Mouse (Mus musculus) megakaryocyte-erythroid progenitor cell, adult 5-6 weeks (primary cell): Measurements from ENCODE around the gene Nrxn1. TPM values are rescaled to one million over a fixed set of nuclear protein-coding genes. Genes with fewer than 3 reads are reported as not detected.

Source experiments
- ATAC-seq: replicated peaks from 2 replicates; pipeline ENCODE4 v1.8.0; 2016; ENCODE audit warnings: mild to moderate bottlenecking, inconsistent platforms; ENCODE audit not compliant: severe bottlenecking, poor library complexity, low FRiP score, low TSS enrichment
- total RNA-seq, 2 experiments: library from RNA; stranded (forward) in 1 of 2; stranded (reverse) in 1 of 2; fragments of 200-1000, 215-1000 nt in 1 of 2; fragments of >200 nt in 1 of 2; fragmentation: Nextera tagmentation in 1 of 2; gene quantifications; 2 replicates each; pipeline ENCODE4 v1.2.3; 2014 to 2017

Gene Nrxn1
- total RNA-seq, 2 experiments from 2014 or later, result 5.9 to 14.5 TPM

DNA sequence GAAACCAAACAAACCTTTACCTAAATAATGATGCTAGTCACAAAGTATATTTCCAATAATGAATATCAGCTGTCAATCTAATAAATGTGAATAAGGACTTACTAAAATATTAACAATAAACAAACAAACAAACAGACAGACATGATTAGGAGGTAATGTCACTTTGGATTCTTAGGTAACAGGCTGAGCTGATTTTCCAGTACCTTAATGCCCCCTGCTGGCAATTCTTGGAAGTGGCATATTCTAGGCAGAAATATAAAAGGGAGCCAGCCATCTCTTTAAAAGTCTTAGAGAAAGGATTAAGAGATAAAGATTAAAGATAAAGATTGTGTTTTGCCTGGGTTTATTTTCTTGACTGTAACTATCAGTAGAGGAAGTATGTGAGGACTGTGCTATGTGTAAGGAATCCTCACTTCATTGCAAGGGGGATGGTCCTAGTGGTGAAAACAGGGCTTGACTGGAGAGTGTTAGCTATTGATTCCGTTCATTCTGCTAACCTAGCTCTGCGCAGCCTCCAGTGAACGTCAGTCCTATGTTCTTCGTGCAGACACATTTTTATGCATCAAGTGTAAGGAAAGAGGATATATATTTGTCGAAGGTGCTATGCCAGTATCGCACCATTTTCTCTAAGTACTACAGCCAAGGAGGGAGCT lies 591.7 kb downstream of the Nrxn1 start:
- ATAC-seq, result peak; percentile 84

DNA sequence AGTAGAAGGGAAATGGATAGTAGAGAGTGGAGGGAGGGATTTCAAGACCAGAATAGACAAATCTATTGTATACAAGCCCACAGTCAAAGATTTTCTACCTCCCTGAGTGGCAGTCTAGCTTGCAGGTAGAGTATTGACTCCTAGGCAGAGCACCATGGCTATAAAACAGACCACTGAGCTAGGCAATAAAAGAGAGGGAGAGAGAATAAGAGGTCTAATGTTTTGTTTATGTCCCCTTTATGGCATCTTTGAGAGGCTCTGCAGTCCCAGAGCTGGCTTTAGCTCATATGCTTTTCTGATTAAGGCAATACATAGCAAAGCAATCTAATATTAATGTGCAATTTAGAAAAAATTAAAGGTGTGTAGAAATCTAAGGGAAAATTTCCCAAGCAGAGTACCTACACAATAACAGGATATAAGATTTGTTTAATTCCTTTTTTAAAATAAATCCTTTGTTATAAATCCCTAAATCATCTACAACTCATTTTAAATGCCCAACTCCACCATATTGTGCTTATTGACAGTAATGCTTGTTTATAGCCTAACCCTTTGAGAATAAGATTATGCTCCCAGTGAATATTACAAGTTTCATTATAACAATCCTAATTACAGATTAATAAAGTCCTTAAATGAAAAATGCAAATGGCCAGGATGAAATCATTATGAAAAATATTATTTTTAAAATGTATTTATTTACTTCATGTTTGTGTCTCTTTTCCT lies 613.2 kb downstream of the Nrxn1 start:
- ATAC-seq, result no peak

DNA sequence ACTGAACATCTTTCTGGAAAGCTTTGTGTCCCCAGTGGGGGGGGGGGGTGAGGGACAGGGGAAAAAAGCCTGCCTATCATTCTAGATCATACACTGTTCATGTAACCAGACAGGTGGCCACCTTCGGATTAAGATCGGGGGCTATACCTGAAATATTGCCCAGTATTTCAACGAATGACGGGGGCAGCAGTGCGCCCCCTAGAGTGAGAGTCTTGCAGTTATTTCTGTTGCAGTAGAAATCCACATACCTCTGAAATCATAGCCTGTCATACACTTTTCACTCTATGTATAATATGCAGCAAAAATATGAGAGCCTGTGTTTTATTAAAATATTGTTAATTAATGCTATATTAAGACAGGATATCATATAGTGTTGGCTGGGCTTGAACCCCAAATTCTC lies 636.1 kb downstream of the Nrxn1 start:
- no peak for ATAC-seq

DNA sequence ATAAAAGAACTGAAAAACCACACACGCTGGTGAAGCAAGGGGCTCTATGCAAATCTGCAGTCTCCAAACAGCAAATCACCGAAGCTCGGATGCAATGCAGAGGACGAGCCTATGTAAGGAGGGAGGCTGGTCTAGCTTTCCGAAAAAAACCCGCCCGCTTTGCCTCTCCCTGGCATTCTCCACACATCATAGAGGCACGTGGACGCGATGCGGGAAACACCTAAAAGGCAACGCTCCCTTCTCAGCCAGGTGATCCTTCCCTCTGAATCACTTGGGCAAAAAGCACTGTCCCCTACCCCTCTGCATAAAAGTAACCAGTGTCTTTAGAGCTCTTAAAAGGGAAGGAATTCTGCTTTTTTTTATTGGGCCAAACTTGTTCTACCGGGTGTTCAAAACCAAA lies 637.0 kb downstream of the Nrxn1 start:
- peak; percentile 48 for ATAC-seq

DNA sequence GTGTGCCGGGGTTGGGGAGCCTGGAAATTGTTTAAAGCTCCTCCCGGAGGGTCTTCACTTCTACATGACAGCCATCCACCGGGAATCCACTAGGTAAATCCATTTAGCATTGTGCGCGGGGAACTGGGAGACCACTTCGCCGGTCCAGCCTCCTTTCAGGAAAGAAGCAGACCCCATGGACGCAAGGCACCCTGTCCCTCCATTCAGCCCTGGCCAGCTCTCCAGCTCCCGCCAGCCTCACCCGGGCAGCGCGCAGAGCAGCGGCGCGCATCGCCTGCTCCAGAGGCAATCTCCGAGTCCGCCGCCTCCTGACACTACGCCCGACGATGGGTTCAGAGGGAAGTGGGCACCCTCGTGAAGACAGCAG lies 637.5 kb downstream of the Nrxn1 start:
- peak; percentile 39 for ATAC-seq

DNA sequence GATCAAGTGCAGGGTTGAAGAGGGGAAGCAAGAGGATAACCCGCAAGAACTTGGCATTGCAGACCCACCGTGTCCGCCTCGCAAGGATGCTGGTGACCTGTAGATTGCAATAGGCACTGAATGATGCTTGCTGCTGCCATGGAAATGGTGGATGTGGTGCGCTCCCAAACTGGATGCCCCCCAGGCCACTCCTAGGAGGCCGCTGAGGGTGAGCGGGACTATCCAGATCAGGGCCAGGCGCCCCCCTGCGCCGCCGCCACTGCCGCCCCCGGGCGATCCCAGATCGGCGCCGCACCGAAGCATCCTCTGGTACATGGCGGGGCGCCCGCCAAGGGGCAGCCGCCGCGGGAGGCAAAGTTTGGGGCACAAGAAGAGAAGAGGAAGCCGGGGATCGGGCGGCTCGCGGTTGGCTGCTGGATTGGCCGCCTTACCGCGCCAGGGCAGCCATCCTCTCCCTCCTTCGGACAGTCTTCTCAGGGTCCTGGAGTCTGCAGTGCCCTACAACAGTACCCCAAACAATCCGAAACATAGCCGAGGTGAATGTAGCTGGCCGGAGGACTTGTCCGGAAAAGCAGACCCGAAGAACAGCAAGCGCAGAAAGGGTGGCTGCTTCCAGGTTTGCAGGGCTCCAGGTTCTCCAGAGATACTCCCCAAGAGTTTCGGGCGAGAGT lies 638.0 kb downstream of the Nrxn1 start:
- no peak; the same call in 1 of the 2 replicates for ATAC-seq

DNA sequence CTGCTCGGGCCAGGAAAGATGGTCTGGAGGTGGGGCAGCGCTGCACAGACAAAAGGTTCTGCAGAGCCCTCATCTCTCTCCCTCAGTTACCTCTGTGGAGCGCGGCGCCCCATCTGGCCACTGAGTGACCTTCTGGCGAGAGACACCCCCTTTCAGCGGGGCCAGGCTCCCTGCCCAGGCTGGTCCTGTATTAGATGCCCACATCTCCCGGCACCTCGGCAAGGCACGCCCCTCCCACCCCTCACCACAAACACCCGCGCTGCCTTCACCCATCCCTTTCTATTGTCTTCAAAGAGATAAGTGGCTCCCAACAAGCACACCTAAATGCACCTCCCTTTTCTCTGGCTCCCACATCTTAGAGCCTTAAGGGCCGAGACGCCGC lies 638.5 kb downstream of the Nrxn1 start:
- no peak for ATAC-seq

DNA sequence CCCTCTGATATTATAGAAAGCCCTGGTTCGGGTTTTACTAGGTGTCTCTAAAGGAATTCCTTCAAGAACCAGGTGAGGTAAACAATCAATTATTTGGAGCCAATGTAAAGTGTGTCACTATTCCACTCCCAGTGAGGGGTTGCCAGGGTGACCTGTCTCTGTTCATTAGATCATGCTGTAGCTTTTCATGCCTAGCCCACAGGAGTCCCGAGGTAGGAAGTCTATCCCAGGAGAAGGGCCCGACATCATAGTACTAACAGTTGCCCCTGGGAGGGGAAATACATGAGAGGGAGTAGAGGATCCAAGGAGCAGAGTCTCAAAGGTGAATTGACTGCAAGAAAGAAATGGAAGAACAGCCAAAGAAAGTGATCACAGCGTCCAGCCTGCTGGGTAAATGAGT lies 639.6 kb downstream of the Nrxn1 start:
- no peak for ATAC-seq

DNA sequence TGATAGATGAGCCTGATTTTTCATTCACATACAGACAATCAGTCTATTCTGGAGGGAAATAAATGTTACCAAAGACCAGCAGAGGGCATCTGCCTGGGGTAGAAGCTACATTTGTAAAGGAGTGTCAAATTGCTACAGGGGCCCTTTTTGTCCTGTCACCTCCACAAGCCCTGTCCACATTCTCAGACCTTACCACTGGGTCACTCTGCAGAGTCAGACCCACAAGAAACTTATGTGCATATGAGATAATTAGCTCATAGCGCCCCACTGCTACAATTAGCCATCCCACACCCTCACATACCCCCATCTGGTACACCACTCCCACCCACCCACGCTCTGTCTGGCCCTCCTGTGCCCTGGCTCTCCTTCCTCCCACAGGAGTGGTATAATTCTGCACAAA lies 640.1 kb downstream of the Nrxn1 start:
- ATAC-seq, result no peak

DNA sequence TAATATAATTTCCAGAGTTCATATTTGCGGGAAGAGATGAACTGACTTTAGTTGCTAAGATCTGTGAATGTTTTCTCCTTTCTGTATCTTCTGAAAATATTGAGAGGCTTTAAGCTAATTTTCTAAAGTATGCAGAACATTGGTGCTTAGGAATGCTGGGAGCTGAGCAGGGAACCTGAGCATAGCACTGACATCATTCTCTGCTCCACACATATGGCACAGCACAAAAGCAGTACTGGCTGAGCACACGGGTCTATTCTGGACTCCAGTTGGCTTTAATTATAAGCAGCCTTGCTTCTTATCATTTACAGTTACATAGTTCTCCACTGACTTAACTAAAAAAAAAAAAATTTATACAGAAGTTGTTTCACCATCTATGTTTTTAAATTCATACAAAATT lies 641.5 kb downstream of the Nrxn1 start:
- ATAC-seq, result no peak

DNA sequence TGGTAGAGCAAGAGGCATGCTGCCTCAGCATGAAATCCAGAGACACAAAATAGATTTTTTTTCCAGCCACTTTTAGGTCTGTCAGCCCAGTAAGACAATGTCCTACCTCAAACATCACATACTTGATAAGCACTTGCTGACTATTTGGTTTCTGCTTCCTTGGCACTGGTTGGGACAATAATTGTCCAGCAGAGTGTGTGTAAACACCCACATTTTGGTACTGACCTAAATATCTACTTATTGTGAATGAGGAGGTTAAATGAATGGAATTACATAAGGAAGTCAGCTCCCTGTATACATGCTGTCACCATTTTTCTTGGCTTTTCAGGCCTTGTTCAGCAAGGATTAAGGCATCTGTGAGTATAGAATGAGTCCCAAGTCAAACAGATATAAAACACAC lies 649.8 kb downstream of the Nrxn1 start:
- no peak for ATAC-seq

DNA sequence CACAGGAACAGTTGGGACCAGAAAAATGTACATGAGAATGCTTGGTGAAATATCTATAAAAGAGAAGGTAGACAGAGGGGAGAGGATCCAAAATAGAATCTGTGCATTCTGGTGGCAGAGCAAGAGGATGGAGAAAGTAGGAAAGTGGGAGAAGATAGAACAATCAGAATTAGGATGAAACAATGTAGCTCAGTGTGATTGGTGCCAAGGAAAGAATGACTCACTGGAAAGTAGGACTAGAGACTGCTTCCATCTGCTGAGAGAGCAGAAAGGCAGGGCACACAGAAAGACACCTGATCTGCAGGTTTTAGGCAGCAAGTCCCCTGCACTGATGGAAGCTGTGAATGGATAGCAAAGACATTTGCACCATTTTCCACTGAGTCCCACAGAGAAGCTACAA lies 657.0 kb downstream of the Nrxn1 start:
- ATAC-seq, result no peak

DNA sequence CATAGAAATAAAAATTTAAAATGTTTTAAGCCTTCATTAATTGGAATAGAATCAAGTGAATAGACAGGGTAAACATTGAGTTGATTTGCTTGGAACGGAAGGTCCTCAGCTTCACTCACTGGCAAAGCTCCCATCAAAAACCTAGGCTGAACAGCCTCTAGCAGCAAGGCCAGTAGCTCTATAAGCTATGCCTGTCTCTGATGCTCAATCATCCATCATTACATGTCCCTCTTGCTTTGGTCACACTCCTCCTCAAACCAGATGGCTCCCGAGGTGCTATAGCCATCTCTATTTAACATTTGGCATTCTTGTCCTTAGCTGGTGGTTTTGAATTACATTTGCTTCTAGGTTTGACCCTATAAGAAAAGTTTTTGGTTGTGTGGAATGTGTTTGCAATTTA lies 657.5 kb downstream of the Nrxn1 start:
- no peak for ATAC-seq

DNA sequence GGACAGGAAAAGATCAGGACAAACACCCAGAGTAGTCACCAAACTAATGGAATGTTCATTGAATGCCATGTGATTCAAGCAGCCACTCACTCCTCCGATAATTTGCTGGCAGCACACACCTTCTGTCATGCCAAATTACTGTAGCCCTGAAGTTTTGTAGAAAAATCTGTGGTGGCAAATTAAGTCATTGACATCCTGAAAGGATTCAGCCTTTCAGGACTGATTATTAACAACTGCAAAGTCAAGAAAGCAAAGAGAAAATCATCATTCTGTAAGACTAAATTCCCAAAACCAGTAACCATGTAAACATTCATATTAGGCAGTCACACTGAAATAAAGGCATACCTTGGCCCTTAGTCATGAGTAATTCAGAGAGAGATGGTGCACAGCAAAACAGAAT lies 662.7 kb downstream of the Nrxn1 start:
- ATAC-seq, result no peak

DNA sequence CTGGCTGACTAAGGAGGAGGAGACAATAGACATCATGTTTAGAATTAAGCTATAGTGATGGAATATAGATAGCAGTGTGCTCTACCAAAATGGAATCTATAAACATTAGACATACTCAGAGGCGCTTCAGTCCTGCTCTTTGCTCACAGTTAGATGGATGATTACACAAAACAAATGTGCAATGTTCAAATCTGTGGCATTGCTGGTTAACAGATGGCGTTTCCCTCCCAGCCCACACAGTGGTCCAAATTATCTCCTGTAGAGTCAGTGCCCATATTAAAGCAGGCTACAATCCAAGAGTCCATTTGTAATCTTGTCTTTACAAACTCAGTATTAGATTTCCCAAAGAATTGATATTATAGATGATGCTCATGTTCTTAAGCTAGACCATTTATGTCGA lies 666.9 kb downstream of the Nrxn1 start:
- no peak for ATAC-seq

DNA sequence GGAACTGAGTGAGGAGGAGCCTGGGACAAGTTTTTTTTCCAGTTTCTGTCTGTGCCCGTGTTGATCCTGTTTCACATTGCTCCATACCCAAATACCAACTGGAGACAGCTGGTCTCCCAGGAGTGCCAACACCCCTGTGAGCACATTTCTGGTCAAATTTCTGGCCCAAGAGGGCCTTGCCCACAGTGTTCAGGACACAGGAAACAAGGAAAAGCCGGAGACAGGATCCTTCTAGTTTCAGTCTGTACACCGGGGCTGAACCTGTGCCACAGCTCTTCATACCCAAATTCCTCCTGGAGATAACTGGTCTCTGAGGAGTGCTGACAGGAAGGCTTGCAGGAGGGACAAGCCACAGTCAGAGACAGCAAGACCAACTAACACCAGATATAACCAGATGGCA lies 670.3 kb downstream of the Nrxn1 start:
- no peak for ATAC-seq

DNA sequence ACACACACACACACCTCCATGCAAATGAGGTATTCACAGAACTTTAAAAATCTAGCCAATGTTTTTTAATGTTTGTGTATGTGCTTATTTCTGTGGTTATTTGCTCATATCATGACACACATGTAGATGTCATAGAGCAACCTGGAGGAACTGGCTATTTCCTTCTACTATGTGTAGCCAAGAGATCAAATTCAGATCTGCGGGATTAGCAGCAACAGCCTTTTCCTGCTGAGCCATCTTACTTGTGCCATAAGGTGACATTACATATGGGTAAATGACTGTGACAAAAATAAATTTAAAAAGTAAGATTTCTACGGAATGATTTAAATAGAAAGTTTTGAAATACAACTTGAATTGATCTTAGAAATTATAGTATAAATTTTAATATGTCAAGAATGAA lies 672.1 kb downstream of the Nrxn1 start:
- ATAC-seq, result no peak

DNA sequence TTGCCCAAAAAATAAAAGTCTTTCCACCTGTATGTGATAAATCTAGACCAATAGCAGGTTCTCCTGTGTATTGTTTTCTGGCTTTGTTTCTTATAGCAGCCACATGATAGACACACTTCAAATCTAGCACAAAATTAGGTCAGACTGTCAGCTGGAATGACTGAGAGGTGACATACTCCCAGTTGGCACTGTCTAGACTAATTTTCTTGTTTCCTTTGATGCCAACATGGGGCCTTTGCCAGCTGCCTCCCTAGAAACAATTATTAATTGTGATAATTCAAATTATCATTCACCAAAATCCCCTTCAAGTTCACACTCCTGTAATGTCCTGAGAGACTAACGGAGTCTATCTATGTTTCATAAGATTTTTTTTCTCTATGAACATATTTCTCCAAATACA lies 673.3 kb downstream of the Nrxn1 start:
- no peak for ATAC-seq

DNA sequence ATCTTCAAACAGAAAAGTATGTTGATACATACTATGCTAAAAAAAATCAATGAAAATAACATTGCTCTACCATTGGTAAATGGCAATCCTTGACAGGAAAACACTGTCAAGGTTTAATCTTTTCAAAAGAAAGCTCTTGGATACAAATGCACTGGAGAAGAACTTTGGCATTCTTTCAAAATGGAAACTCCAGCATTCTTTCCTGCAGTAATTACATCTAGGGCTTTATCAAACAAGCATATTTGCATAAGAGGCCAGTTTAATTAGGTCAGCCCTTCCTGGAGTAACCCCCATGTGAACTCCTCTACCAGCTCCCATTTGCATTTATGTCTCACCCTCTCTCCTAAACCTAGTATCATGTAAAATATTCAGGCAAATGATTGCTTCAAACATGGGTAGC lies 696.5 kb downstream of the Nrxn1 start:
- no peak for ATAC-seq

DNA sequence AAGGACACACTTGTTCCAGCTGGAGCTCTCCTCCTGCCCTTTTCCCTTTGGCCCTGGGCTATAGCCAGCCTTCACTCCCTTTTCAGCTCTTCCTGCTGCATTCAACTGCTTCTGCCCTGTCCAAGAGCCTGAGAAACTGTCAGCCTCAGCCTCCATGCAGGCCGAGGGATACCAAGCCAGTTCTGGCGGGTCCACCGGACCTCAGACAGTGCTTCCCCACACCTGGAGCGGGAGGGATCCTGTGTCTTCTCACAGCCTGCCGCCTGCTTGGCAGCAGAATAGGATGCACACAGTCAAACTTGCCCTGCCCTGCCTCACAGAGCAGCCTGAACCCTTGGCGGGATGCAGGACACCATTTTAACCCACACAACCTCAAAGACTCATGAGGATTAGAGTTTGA lies 698.3 kb downstream of the Nrxn1 start:
- no peak for ATAC-seq

DNA sequence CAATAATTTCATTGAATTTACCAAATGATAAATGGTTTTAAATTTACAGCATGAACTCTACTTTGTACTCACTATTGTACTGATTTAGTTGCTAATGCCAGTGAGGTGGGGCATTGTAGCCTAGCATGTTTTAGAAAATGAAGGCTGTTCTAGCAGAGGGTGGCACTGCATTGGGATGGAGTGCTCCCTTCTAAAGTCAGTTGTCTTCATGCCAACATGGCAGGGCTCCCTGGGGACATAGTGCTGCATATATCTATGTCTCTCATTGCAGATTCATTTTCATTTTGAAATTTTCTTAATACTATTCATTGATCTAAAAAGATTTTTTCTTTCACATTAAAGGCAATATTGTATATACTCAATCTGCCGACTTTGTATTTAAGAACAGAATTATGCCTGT lies 700.1 kb downstream of the Nrxn1 start:
- no peak for ATAC-seq
